Mouse (Mus musculus) C2C12 (cell line): ENCODE data around the gene Patj.

Experiments
- CEBPB ChIP-seq: IDR thresholded peaks from one replicate; pipeline ENCODE4 v1.6.1; 2011; ENCODE audit warnings: low read depth, mild to moderate bottlenecking, control low read depth, moderate library complexity
- CTCF ChIP-seq: IDR thresholded peaks from one replicate; pipeline ENCODE4 v1.5.1; 2011; ENCODE audit not compliant: control insufficient read depth, insufficient read depth, insufficient read length
- FOSL1 ChIP-seq: IDR thresholded peaks from one replicate; pipeline ENCODE4 v1.8.0; 2011; ENCODE audit warnings: mild to moderate bottlenecking, low read length; ENCODE audit not compliant: poor library complexity, insufficient read depth, severe bottlenecking
- MAX ChIP-seq: IDR thresholded peaks from one replicate; pipeline ENCODE4 v1.6.1; 2011; ENCODE audit warnings: mild to moderate bottlenecking, control low read depth
- MYOD1 ChIP-seq: IDR thresholded peaks from one replicate; pipeline ENCODE4 v1.6.1; 2011; ENCODE audit warnings: low read depth; ENCODE audit not compliant: control insufficient read depth, insufficient read length
- MYOG ChIP-seq: IDR thresholded peaks from one replicate; pipeline ENCODE4 v1.6.1; 2011; ENCODE audit not compliant: control insufficient read depth, insufficient read length; ENCODE audit errors: extremely low read depth
- USF1 ChIP-seq: IDR thresholded peaks from one replicate; pipeline ENCODE4 v1.6.1; 2011; ENCODE audit warnings: low read depth, mild to moderate bottlenecking, control low read depth, moderate library complexity

GRCm38 (mm10) chr4:98435641-98436457 is 40.3 kb downstream of the Patj start:
- TF ChIP-seq CTCF (no peak), MAX (no peak), CEBPB (no peak), USF1 (no peak), FOSL1 (no peak), MYOG (no peak), MYOD1 (no peak)
